Mouse (Mus musculus) lung, postnatal 10 days (tissue): Measurements from ENCODE around the gene Osbpl10.
A peak's percentile ranks its signal among the peaks of the same experiment; 100 is the strongest.

Source experiments
- DNase-seq: peaks from one replicate; pipeline ENCODE4 v3.0.0; 2021

The Osbpl10 gene

GRCm38 (mm10) chr9:115169591-115169990, 191.2 kb downstream of the Osbpl10 start:
- DNase-seq = no peak

- DNase-seq = no peak
Measured at GRCm38 (mm10) chr9:115172096-115172495, 193.7 kb downstream of the Osbpl10 start.

GRCm38 (mm10) chr9:115179154-115179553, 200.8 kb downstream of the Osbpl10 start:
- DNase-seq = no peak

- DNase-seq = peak; percentile 42
Measured at GRCm38 (mm10) chr9:115179935-115180334, 201.6 kb downstream of the Osbpl10 start.

GRCm38 (mm10) chr9:115186402-115186801, 208.0 kb downstream of the Osbpl10 start:
- peak; percentile 20 for DNase-seq

GRCm38 (mm10) chr9:115190376-115190942, 212.1 kb downstream of the Osbpl10 start:
- DNase-seq = no peak

GRCm38 (mm10) chr9:115192890-115193289, 214.5 kb downstream of the Osbpl10 start:
- no peak for DNase-seq

- DNase-seq = peak; percentile 77
Measured at GRCm38 (mm10) chr9:115197082-115197481, 218.7 kb downstream of the Osbpl10 start.

GRCm38 (mm10) chr9:115200166-115200862, 221.9 kb downstream of the Osbpl10 start:
- no peak for DNase-seq

- no peak for DNase-seq
Measured at GRCm38 (mm10) chr9:115201264-115201663, 222.9 kb downstream of the Osbpl10 start.

- no peak for DNase-seq
Measured at GRCm38 (mm10) chr9:115203136-115203535, 224.8 kb downstream of the Osbpl10 start.

- peak; percentile 59 for DNase-seq
Measured at GRCm38 (mm10) chr9:115205491-115205890, 227.1 kb downstream of the Osbpl10 start.

- peak; percentile 25 for DNase-seq
Measured at GRCm38 (mm10) chr9:115206219-115206618, 227.8 kb downstream of the Osbpl10 start.

- no peak for DNase-seq
Measured at GRCm38 (mm10) chr9:115209737-115210136, 231.4 kb downstream of the Osbpl10 start.

- no peak for DNase-seq
Measured at GRCm38 (mm10) chr9:115210535-115210934, 232.2 kb downstream of the Osbpl10 start.

GRCm38 (mm10) chr9:115213755-115214264, 235.4 kb downstream of the Osbpl10 start:
- no peak for DNase-seq

- DNase-seq = no peak
Measured at GRCm38 (mm10) chr9:115214572-115215571, 236.5 kb downstream of the Osbpl10 start.

GRCm38 (mm10) chr9:115215830-115216701, 237.7 kb downstream of the Osbpl10 start:
- peak; percentile 55 for DNase-seq

- no peak for DNase-seq
Measured at GRCm38 (mm10) chr9:115217984-115218383, 239.6 kb downstream of the Osbpl10 start.

- no peak for DNase-seq
Measured at GRCm38 (mm10) chr9:115220466-115220865, 242.1 kb downstream of the Osbpl10 start.

GRCm38 (mm10) chr9:115221265-115221664, 242.9 kb downstream of the Osbpl10 start:
- no peak for DNase-seq

- no peak for DNase-seq
Measured at GRCm38 (mm10) chr9:115224744-115225354, 246.5 kb downstream of the Osbpl10 start.
